Mouse (Mus musculus) liver, embryonic 16.5 days (tissue): ENCODE measurements around the gene Ednra. TPM values are rescaled to one million over a fixed set of nuclear protein-coding genes. Genes with fewer than 3 reads are reported as not detected.

Source experiments
- ATAC-seq: fragments of 200-750 bp; cut with Nextera tagmentation; 2 replicates; pipeline ENCODE4 v1.8.0; 2017; ENCODE audit warnings: low read depth, mild to moderate bottlenecking, moderate number of reproducible peaks, moderate library complexity
- H3K27ac ChIP-seq: fragments of 300-500 bp; sonication (generic); 2 replicates; pipeline ENCODE4 v1.5.1; 2014; ENCODE audit warnings: mild to moderate bottlenecking, low read length
- H3K27me3 ChIP-seq: fragments of 300-500 bp; sonication (generic); 2 replicates; pipeline ENCODE4 v1.6.1; 2014; ENCODE audit warnings: low read depth, low read length, mixed read lengths; ENCODE audit not compliant: control insufficient read depth, insufficient read depth
- H3K36me3 ChIP-seq: fragments of 300-500 bp; sonication (generic); 2 replicates; pipeline ENCODE4 v1.6.1; 2014; ENCODE audit warnings: mild to moderate bottlenecking; ENCODE audit not compliant: control insufficient read depth, insufficient read depth
- H3K4me1 ChIP-seq: fragments of 300-500 bp; sonication (generic); 2 replicates; pipeline ENCODE4 v1.6.1; 2014; ENCODE audit warnings: low read depth, low read length, mixed read lengths; ENCODE audit not compliant: control insufficient read depth
- H3K4me2 ChIP-seq: fragments of 300-500 bp; sonication (generic); 2 replicates; pipeline ENCODE4 v1.6.1; 2014; ENCODE audit warnings: low read depth, low read length, mixed read lengths
- H3K4me3 ChIP-seq: fragments of 300-500 bp; sonication (generic); 2 replicates; pipeline ENCODE4 v1.5.1; 2014; ENCODE audit warnings: low read depth, mild to moderate bottlenecking, low read length
- H3K9ac ChIP-seq: fragments of 300-500 bp; sonication (generic); 2 replicates; pipeline ENCODE4 v1.6.1; 2014; ENCODE audit warnings: low read depth, low read length
- H3K9me3 ChIP-seq: fragments of 300-500 bp; sonication (generic); replicated peaks from 2 replicates; pipeline ENCODE4 v1.6.1; 2016; ENCODE audit warnings: low read length; ENCODE audit not compliant: control insufficient read depth
- WGBS: fragments of 180-500 bp; shearing (Covaris S2); extraction: QIAGEN DNeasy Blood & Tissue Kit; methylation state at CpG from one replicate; pipeline ENCODE4 v1.1.7; 2014; ENCODE audit not compliant: insufficient replicate concordance; 5-methylcytosine and 5-hydroxymethylcytosine counted together
- polyA plus RNA-seq: library from polyadenylated mRNA; unstranded; fragments of >200 nt; fragmentation: Nextera tagmentation; extraction: Ambion mirVana; gene quantifications from 2 replicates; pipeline ENCODE4 v1.2.1, GENCODE M21; 2015

Gene Ednra
- polyA plus RNA-seq, 1 experiment from 2014 or later: 3.4 TPM

GRCm38 (mm10) chr8:77753796-77754195 lies 29.5 kb upstream of the Ednra start:
- no peak for ATAC-seq
- H3K27ac ChIP-seq: no peak overlapping the region
- no peaks in the 10 kb centered on the region for H3K27me3 ChIP-seq
- WGBS: 41% methylated on average over 5 of the region's 5 CpGs
- H3K4me3 ChIP-seq: no peak overlapping the region
- no peak overlapping the region for H3K9ac ChIP-seq
- no peaks in the 10 kb centered on the region for H3K9me3 ChIP-seq
- H3K36me3 ChIP-seq: no peaks in the 10 kb centered on the region
- no peak overlapping the region for H3K4me2 ChIP-seq
- H3K4me1 ChIP-seq: no peaks in the 10 kb centered on the region

- no peak overlapping the region for H3K4me2 ChIP-seq
- no peaks in the 10 kb centered on the region for H3K27me3 ChIP-seq
- no peaks in the 10 kb centered on the region for H3K36me3 ChIP-seq
- no peak overlapping the region for H3K9ac ChIP-seq
- no peak for ATAC-seq
- H3K4me3 ChIP-seq: no peak overlapping the region
- no peaks in the 10 kb centered on the region for H3K9me3 ChIP-seq
- no peaks in the 10 kb centered on the region for H3K4me1 ChIP-seq
- no peak overlapping the region for H3K27ac ChIP-seq
- 53% methylated on average over 3 of the region's 3 CpGs for whole genome bisulfite sequencing
These were observed 27.8 kb upstream of the Ednra start for GRCm38 (mm10) chr8:77752041-77752440.

DNA sequence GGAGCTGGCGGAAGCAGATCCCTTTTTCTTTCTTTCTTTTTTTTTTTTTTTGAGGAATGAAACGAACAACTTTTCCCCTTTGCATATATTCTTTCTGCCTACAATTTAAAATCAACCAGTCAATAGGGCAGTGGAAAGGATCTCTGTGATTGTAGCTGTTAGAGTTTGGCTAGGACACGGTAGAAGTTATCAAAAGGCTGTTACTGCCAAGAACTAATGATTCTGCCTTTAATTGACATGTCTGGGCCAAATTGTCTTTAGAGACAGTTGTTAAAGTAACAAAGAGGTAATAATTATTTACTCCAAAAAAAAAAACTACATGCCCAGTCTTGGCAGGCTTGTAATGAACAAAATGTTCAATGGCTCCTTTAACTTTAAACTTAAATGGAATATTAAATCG lies 26.1 kb upstream of the Ednra start:
- ATAC-seq: no peak
- Histone ChIP-seq H3K27ac (no peak overlapping the region), H3K4me1 (no peaks in the 10 kb centered on the region), H3K36me3 (no peaks in the 10 kb centered on the region), H3K27me3 (no peaks in the 10 kb centered on the region), H3K4me3 (no peak overlapping the region), H3K4me2 (no peak overlapping the region), H3K9ac (no peak overlapping the region), H3K9me3 (no peaks in the 10 kb centered on the region)
- 53% methylated on average over 4 of the region's 4 CpGs for WGBS

DNA sequence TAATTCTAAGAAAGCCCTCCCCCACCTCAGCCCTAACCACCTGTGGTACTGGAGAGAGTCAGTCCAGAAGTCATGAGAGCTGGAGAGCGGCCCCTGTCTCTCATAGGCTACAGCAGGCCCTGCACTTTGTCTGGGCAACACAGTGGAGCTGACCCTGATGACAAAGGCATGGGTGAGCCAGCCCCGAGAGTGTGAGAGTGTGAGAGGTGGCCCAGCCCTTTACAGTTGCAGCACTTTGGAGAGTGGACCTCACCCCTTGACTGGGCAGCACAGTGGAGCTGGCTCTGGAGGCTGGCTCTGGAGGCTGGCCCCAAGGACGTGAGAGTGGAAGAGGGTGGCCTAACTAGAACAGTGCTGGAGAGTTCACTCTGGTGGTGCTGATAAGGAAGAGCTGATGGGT lies 20.2 kb upstream of the Ednra start:
- H3K9ac ChIP-seq: no peak overlapping the region
- no peak overlapping the region for H3K4me2 ChIP-seq
- H3K27ac ChIP-seq: no peak overlapping the region
- no peaks in the 10 kb centered on the region for H3K4me1 ChIP-seq
- no peak overlapping the region for H3K4me3 ChIP-seq
- ATAC-seq: no peak
- no peaks in the 10 kb centered on the region for H3K27me3 ChIP-seq
- WGBS: 36% methylated on average over 3 of the region's 3 CpGs
- H3K9me3 ChIP-seq: no peaks in the 10 kb centered on the region
- H3K36me3 ChIP-seq: no peaks in the 10 kb centered on the region

GRCm38 (mm10) chr8:77742395-77742794 lies 18.1 kb upstream of the Ednra start:
- WGBS: 37% methylated on average over 3 of the region's 3 CpGs
- H3K27ac ChIP-seq: no peak overlapping the region

GRCm38 (mm10) chr8:77741050-77741777 lies 16.9 kb upstream of the Ednra start:
- Histone ChIP-seq H3K9me3 (no peaks in the 10 kb centered on the region), H3K27me3 (no peaks in the 10 kb centered on the region), H3K4me3 (no peak overlapping the region), H3K27ac (no peak overlapping the region), H3K36me3 (no peaks in the 10 kb centered on the region), H3K9ac (no peak overlapping the region), H3K4me2 (no peak overlapping the region), H3K4me1 (no peaks in the 10 kb centered on the region)
- 55% methylated on average over 6 of the region's 6 CpGs for WGBS
- no peak for ATAC-seq

More at GRCm38 (mm10) chr8:77742395-77742794, 18.1 kb upstream of the Ednra start:
- no peak for ATAC-seq
- H3K27me3 ChIP-seq: no peaks in the 10 kb centered on the region
- no peaks in the 10 kb centered on the region for H3K36me3 ChIP-seq
- no peak overlapping the region for H3K9ac ChIP-seq
- no peak overlapping the region for H3K4me3 ChIP-seq
- no peaks in the 10 kb centered on the region for H3K4me1 ChIP-seq
- no peaks in the 10 kb centered on the region for H3K9me3 ChIP-seq
- no peak overlapping the region for H3K4me2 ChIP-seq

DNA sequence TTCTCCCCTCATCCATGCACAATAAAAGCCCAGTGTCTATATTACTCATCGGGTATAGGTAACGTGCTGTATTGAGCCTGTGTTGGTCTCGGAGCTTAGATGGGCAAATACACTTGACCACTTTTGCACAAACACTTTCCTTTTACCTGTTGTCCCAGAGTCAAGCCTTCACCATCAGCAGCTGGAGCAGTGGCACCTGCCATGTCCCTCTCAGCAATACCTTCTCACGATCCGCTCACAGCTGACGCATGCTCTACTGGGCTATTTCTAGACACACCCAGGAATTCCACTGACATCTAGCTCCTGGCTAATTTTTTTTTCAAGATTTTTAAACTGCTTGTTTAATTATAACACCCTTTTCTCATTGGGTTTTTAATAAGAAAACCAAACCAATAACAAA lies 14.2 kb upstream of the Ednra start:
- H3K27me3 ChIP-seq: no peaks in the 10 kb centered on the region
- WGBS: 74% methylated on average over 6 of the region's 6 CpGs
- H3K4me1 ChIP-seq: no peaks in the 10 kb centered on the region
- ATAC-seq: no peak
- no peak overlapping the region for H3K4me3 ChIP-seq
- H3K9ac ChIP-seq: no peak overlapping the region
- H3K4me2 ChIP-seq: no peak overlapping the region
- H3K9me3 ChIP-seq: no peaks in the 10 kb centered on the region
- H3K27ac ChIP-seq: no peak overlapping the region
- no peaks in the 10 kb centered on the region for H3K36me3 ChIP-seq

DNA sequence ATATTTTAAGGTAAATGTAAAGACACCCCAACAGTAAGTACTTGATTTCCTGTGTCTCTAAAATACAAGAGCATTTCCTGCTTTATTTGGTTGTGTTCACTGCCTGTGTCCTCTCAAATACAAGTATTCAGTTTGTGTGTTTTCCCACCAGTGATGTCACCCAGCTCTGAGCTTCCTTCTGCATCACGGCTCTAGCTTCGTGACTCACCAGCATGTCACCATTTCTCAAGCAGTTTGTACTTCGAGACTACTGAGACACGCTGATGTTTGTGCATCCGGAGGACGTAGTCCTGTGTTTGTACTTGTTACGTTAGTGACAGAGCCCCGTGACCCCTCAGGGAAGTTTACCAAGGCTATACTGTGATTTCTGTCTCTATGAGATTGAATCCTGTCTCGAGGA lies 13.1 kb upstream of the Ednra start:
- no peak for ATAC-seq
- H3K27ac ChIP-seq: no peak overlapping the region
- H3K27me3 ChIP-seq: no peaks in the 10 kb centered on the region
- H3K4me1 ChIP-seq: no peaks in the 10 kb centered on the region
- WGBS: 49% methylated on average over 9 of the region's 9 CpGs
- no peaks in the 10 kb centered on the region for H3K36me3 ChIP-seq
- H3K9ac ChIP-seq: no peak overlapping the region
- H3K4me3 ChIP-seq: no peak overlapping the region
- no peak overlapping the region for H3K4me2 ChIP-seq
- H3K9me3 ChIP-seq: no peaks in the 10 kb centered on the region

- Histone ChIP-seq H3K36me3 (no peaks in the 10 kb centered on the region), H3K27me3 (no peaks in the 10 kb centered on the region), H3K4me2 (no peak overlapping the region), H3K9ac (no peak overlapping the region), H3K9me3 (no peaks in the 10 kb centered on the region), H3K27ac (no peak overlapping the region), H3K4me1 (no peaks in the 10 kb centered on the region), H3K4me3 (no peak overlapping the region)
- 53% methylated on average over 2 of the region's 2 CpGs for WGBS
- no peak for ATAC-seq
These were observed 9.5 kb upstream of the Ednra start for GRCm38 (mm10) chr8:77733792-77734191.
